Mouse (Mus musculus) urinary bladder, adult 18-20 months (tissue): ENCODE results near the gene Tas2r136.

ENCODE experiments used
- DNase-seq, 2 experiments: peaks; one replicate each; pipeline ENCODE4 v3.0.0; 2022; ENCODE audit warnings: low spot score in 2 of 2, mixed read lengths in 2 of 2

Gene Tas2r136

GRCm38 (mm10) chr6:132778062-132778461 lies at the start of gene Tas2r136:
TSS of gene Tas2r136 (minus strand) at chr6:132778162.
- no peak for DNase-seq

DNA sequence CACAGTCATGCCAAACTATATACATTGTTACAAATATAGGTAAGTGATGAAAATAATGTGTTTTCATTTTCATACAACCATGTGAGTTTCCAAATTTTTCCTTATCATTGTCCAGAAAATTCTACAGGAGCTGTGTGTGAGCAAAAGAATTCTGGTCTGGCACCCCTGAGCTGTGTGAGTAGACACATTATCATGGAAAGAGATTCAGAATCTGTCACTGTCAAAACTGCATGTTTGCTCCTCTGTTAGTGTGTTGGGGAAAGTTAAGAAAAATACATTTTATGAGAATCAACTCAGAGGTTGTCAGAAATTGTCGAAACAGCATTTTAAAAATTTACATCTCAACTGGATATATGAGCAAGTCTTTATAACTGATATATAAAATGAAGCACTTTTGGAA lies 24.6 kb upstream of the Tas2r136 start, which contains the start of gene Tas2r117:
Gene Tas2r117 (plus strand): TSS at position 301 of the 400 bp plus-strand sequence.
- DNase-seq, result no peak

GRCm38 (mm10) chr6:132795393-132795792 lies 17.4 kb upstream of the Tas2r136 start:
- no peak for DNase-seq

GRCm38 (mm10) chr6:132761831-132762230 lies 16.1 kb downstream of the Tas2r136 start, which contains the start of gene Tas2r102:
TSS of gene Tas2r102 (plus strand) at chr6:132762131.
- DNase-seq, result no peak

DNA sequence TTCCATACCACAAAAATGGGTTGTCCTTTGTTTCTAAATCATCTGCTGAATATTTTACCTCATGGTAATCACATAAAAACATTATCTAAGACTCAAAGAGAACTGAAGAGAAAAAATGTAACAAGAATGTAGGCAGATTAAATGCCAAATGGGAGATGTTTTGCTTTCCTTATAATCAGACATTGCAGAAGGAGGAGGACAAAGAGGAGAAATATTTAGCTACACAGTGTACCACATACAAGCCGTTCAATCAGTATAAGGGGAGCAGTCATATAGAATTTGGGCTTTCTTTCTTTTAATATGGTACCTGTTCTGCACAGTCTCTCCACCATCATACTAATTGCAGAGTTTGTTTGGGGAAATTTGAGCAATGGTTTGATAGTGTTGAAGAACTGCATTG lies 23.5 kb downstream of the Tas2r136 start, which contains the start of gene Tas2r124:
Gene Tas2r124 (plus strand): TSS at position 301 of the 400 bp plus-strand sequence.
- no peak for DNase-seq

GRCm38 (mm10) chr6:132750206-132750605 lies 27.8 kb downstream of the Tas2r136 start:
- DNase-seq, result no peak

- DNase-seq, result no peak
Observed at GRCm38 (mm10) chr6:132737935-132738334, 40.0 kb downstream of the Tas2r136 start, which contains the start of gene Tas2r115. TSS of gene Tas2r115 (minus strand) at chr6:132738035.
